Mouse (Mus musculus): ENCODE data around the gene Actl6a. TPM values are rescaled to one million over a fixed set of nuclear protein-coding genes. Genes with fewer than 3 reads are reported as not detected.

Gene Actl6a
- polyA plus RNA-seq, 2 experiments, result 31.0 to 73.7 TPM

GRCm38 (mm10) chr3:32718271-32718670 is 12.2 kb downstream of the Actl6a start:
- DNase-seq (ENCODE audit: low read depth in 3 of 3, low spot score in 3 of 3) (no peak), ATAC-seq (ENCODE audit: insufficient read depth) (no peak)
- Histone ChIP-seq H3K4me2 (ENCODE audit: low read depth) (no peak overlapping the region), H3K27me3 (ENCODE audit: control insufficient read depth, insufficient read depth, low read length) (no peaks in the 10 kb centered on the region), H3K36me3 (replicated peaks; ENCODE audit: control insufficient read depth, insufficient read depth, low read depth) (peaks cover 87% of the 10 kb centered on the region), H3K4me1 (replicated peaks; ENCODE audit: control insufficient read depth in 2 of 2, insufficient read depth in 2 of 2, low read length in 1 of 2) (no peaks in the 10 kb centered on the region), H3K9me3 (ENCODE audit: control insufficient read depth, low read length) (no peaks in the 10 kb centered on the region), H3K9ac (replicated peaks) (no peak overlapping the region), H3K27ac (no peak overlapping the region), H3K4me3 (ENCODE audit: insufficient read depth in 1 of 2, low read depth in 2 of 2, low read length in 2 of 2) (no peak overlapping the region)
- no peak for TF ChIP-seq CTCF (IDR thresholded peaks at IDR 0.05; ENCODE audit: low read depth)
- TF ChIP-seq EP300 (IDR thresholded peaks at IDR 0.05; ENCODE audit: low read depth), result no peak
- WGBS (ENCODE audit: insufficient replicate concordance), result 78% methylated on average over 5 of the region's 5 CpGs

GRCm38 (mm10) chr3:32724191-32724590 is 18.1 kb downstream of the Actl6a start:
- WGBS (ENCODE audit: insufficient replicate concordance), result 87% methylated on average over 7 of the region's 7 CpGs
- Histone ChIP-seq H3K4me1 (replicated peaks; ENCODE audit: control insufficient read depth in 2 of 2, insufficient read depth in 2 of 2, low read length in 1 of 2) (no peaks in the 10 kb centered on the region), H3K9me3 (ENCODE audit: control insufficient read depth, low read length) (no peaks in the 10 kb centered on the region), H3K4me3 (ENCODE audit: insufficient read depth in 1 of 2, low read depth in 2 of 2, low read length in 2 of 2) (no peak overlapping the region), H3K27me3 (ENCODE audit: control insufficient read depth, insufficient read depth, low read length) (no peaks in the 10 kb centered on the region), H3K4me2 (ENCODE audit: low read depth) (no peak overlapping the region), H3K9ac (replicated peaks) (no peak overlapping the region), H3K27ac (no peak overlapping the region), H3K36me3 (replicated peaks; ENCODE audit: control insufficient read depth, insufficient read depth, low read depth) (peaks cover 79% of the 10 kb centered on the region)
- DNase-seq (ENCODE audit: low read depth in 3 of 3, low spot score in 3 of 3) (no peak), ATAC-seq (ENCODE audit: insufficient read depth) (no peak)
- TF ChIP-seq CTCF (IDR thresholded peaks at IDR 0.05; ENCODE audit: low read depth) (no peak), EP300 (IDR thresholded peaks at IDR 0.05; ENCODE audit: low read depth) (no peak)

- Histone ChIP-seq H3K9ac (replicated peaks) (no peak overlapping the region), H3K27me3 (ENCODE audit: control insufficient read depth, insufficient read depth, low read length) (no peaks in the 10 kb centered on the region), H3K4me1 (replicated peaks; ENCODE audit: control insufficient read depth in 2 of 2, insufficient read depth in 2 of 2, low read length in 1 of 2) (no peaks in the 10 kb centered on the region), H3K36me3 (replicated peaks; ENCODE audit: control insufficient read depth, insufficient read depth, low read depth) (peaks cover 65% of the 10 kb centered on the region), H3K9me3 (ENCODE audit: control insufficient read depth, low read length) (no peaks in the 10 kb centered on the region), H3K4me2 (ENCODE audit: low read depth) (no peak overlapping the region), H3K4me3 (ENCODE audit: insufficient read depth in 1 of 2, low read depth in 2 of 2, low read length in 2 of 2) (no peak overlapping the region), H3K27ac (no peak overlapping the region)
- TF ChIP-seq EP300 (IDR thresholded peaks at IDR 0.05; ENCODE audit: low read depth), result no peak
- no peak for TF ChIP-seq CTCF (IDR thresholded peaks at IDR 0.05; ENCODE audit: low read depth)
- WGBS (ENCODE audit: insufficient replicate concordance), result 77% methylated on average over 5 of the region's 5 CpGs
- no peak for DNase-seq (ENCODE audit: low read depth in 3 of 3, low spot score in 3 of 3)
- no peak for ATAC-seq (ENCODE audit: insufficient read depth)
Observed at GRCm38 (mm10) chr3:32725951-32726350, 19.9 kb downstream of the Actl6a start.

- no peak overlapping the region for H3K9ac ChIP-seq (replicated peaks)
- DNase-seq (ENCODE audit: low read depth in 3 of 3, low spot score in 3 of 3) (no peak), ATAC-seq (ENCODE audit: insufficient read depth) (no peak)
- no peaks in the 10 kb centered on the region for H3K9me3 ChIP-seq (ENCODE audit: control insufficient read depth, low read length)
- H3K4me1 ChIP-seq (replicated peaks; ENCODE audit: control insufficient read depth in 2 of 2, insufficient read depth in 2 of 2, low read length in 1 of 2), result no peaks in the 10 kb centered on the region
- no peak overlapping the region for H3K4me2 ChIP-seq (ENCODE audit: low read depth)
- no peak overlapping the region for H3K4me3 ChIP-seq (ENCODE audit: insufficient read depth in 1 of 2, low read depth in 2 of 2, low read length in 2 of 2)
- no peak for TF ChIP-seq EP300 (IDR thresholded peaks at IDR 0.05; ENCODE audit: low read depth)
- no peak for TF ChIP-seq CTCF (IDR thresholded peaks at IDR 0.05; ENCODE audit: low read depth)
- no peaks in the 10 kb centered on the region for H3K27me3 ChIP-seq (ENCODE audit: control insufficient read depth, insufficient read depth, low read length)
- H3K36me3 ChIP-seq (replicated peaks; ENCODE audit: control insufficient read depth, insufficient read depth, low read depth), result peaks cover 55% of the 10 kb centered on the region
- WGBS (ENCODE audit: insufficient replicate concordance), result 83% methylated on average over 4 of the region's 4 CpGs
- H3K27ac ChIP-seq, result no peak overlapping the region
Observed at GRCm38 (mm10) chr3:32727861-32728260, 21.8 kb downstream of the Actl6a start.

GRCm38 (mm10) chr3:32736244-32737171 is 30.4 kb downstream of the Actl6a start, which contains the start of gene Ndufb5:
Ndufb5 (plus strand) TSS chr3:32736990.
- Histone ChIP-seq H3K27me3 (ENCODE audit: control insufficient read depth, insufficient read depth, low read length) (no peaks in the 10 kb centered on the region), H3K36me3 (replicated peaks; ENCODE audit: control insufficient read depth, insufficient read depth, low read depth) (peaks cover 7% of the 10 kb centered on the region), H3K9ac (replicated peaks) (peak within 1 kb of the TSS; percentile 75), H3K9me3 (ENCODE audit: control insufficient read depth, low read length) (no peaks in the 10 kb centered on the region), H3K4me3 (ENCODE audit: insufficient read depth in 1 of 2, low read depth in 2 of 2, low read length in 2 of 2) (peak within 1 kb of the TSS; percentile 93 to 97), H3K4me2 (ENCODE audit: low read depth) (peak within 1 kb of the TSS; percentile 76), H3K4me1 (replicated peaks; ENCODE audit: control insufficient read depth in 2 of 2, insufficient read depth in 2 of 2, low read length in 1 of 2) (peaks cover 12 to 14% of the 10 kb centered on the region in 2 experiments), H3K27ac (peak within 1 kb of the TSS; percentile 48)
- under 1% methylated on average over 62 of the region's 62 CpGs for WGBS (ENCODE audit: insufficient replicate concordance)
- TF ChIP-seq EP300 (IDR thresholded peaks at IDR 0.05; ENCODE audit: low read depth) (no peak), CTCF (IDR thresholded peaks at IDR 0.05; ENCODE audit: low read depth) (0 out of 2 replicates have a peak, but pooled peaks have one; percentile 10)
- peak; percentile 91 for ATAC-seq (ENCODE audit: insufficient read depth)
- DNase-seq (ENCODE audit: low read depth in 3 of 3, low spot score in 3 of 3), result peak; percentile 98
